Mouse (Mus musculus) kidney, postnatal 36 days (tissue): ENCODE data around the gene Gm20388.
A peak's percentile ranks its signal among the peaks of the same experiment; 100 is the strongest.
"Not testable (repeated sequence)": the region's sequence is repeated elsewhere in the genome, so short reads cannot be mapped to it uniquely, and the experiment has no call there.

Experiments
- DNase-seq, 2 experiments: peaks; one replicate each; pipeline ENCODE4 v3.0.0; 2021 to 2022; ENCODE audit warnings: mixed read lengths in 2 of 2

Gene Gm20388

GRCm38 (mm10) chr8:123988605-123989038, 4078.0 kb downstream of the Gm20388 start:
- DNase-seq = no peak

DNA sequence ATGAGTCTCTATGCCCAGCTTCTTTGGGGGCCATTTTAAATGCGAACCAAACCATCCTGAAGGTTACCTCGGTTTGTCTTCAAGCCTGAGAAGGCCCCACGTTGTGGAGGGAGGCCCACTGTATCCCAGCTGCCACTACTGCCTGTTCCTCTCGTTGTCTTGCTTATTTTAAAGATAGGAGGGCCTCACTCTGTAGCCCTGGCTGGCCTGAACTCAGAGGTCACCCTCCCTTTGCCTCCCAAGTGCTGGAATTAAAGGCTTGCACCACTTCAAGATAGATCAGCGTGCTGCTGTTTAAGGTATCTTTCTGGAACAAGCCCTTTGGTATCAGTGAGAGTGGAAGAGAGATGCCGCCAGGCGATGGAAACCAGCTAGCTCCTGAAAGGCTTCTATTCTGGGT, 4078.5 kb downstream of the Gm20388 start:
- DNase-seq = no peak

- no peak for DNase-seq
Measured at GRCm38 (mm10) chr8:123990277-123991049, 4079.8 kb downstream of the Gm20388 start.

DNA sequence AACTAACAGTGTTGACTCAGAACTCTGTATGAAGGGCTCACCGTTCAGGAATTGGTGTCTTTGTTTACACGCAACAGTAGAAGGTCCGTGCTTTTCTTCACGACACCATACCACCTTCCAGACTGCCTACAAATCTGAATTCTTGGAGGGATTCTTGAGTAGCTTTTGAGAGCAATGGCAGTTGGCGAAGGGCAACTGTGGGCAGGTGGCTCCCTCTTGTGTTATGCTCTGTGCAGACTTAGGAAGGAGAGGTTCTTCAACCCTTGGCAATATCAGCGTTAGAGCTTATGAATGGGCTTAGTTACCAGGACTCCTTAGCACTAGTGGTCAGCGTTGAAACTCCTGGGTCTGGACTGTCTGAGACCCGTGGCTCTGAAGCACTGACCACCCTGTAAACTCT, 4081.9 kb downstream of the Gm20388 start:
- DNase-seq = peak in 1 of 2 experiments; percentile 56

GRCm38 (mm10) chr8:123993597-123993996, 4083.0 kb downstream of the Gm20388 start:
- no peak for DNase-seq

GRCm38 (mm10) chr8:123993997-123994396, 4083.4 kb downstream of the Gm20388 start:
- no peak for DNase-seq

GRCm38 (mm10) chr8:123999568-123999967, 4088.9 kb downstream of the Gm20388 start:
- DNase-seq = no peak

DNA sequence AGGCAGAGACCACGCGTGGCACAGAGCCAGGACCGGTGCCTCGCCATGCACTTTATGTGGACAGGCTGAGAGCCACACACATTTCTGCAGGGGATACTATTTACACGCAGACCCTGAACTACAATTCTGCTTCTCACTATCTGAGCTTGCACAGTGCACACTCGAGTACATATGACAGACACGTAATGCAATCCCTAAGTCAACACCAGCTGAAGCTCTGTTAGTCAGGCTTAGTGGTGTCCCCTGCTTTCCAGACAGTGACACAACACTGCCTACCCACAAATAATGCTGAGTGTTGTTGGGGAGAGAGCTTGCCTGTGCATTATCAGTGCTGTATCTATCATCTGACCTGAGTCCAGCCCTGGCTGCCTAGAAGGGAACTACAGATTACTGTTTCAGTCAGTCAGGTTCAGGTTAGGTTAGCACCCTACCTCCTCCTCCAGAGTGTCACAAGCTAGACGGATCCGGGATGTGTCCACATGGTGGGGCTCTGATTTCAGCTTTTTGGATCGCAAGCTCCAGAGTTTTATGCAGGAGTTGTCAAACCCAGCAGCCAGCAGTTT, 4092.0 kb downstream of the Gm20388 start:
- DNase-seq = no peak

DNA sequence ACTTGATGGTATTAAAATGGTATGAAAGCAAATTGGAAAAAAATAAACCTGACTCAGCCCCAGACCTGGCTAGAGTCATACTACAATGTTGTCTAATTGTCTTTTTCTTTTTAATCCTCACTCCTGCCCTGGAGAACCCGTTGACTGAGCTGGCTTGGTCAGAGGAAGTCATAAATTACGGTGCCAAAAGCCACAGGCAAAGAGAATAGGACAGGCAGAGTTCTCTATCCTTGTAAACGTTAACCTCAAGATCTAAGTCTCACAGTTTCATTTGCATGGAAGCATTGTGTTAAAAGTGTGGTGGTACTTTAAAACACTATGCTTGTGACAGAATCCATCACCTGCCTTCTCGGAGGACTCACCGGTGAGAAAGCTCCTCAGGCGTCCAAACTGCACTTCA, 4097.2 kb downstream of the Gm20388 start:
- DNase-seq = no peak

DNA sequence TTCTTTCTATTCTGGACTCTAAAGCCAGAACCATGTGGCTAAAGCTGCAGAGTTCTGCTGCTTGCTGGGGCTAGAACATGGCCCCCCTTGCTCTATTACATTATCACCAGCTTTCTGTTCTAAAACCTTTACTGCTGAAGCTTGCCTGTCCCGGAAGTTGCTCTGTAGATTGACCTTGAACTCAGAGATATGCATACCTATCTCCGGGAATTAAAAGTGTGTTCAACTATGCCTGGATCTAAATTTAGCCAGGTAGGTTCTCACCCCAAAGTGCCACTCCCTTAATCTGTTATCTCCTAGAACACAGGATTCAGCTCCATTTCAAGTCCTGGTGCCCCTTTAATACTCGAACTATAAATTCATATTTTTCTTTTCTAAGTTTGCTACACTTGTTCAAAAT, 4100.9 kb downstream of the Gm20388 start:
- no peak for DNase-seq

DNA sequence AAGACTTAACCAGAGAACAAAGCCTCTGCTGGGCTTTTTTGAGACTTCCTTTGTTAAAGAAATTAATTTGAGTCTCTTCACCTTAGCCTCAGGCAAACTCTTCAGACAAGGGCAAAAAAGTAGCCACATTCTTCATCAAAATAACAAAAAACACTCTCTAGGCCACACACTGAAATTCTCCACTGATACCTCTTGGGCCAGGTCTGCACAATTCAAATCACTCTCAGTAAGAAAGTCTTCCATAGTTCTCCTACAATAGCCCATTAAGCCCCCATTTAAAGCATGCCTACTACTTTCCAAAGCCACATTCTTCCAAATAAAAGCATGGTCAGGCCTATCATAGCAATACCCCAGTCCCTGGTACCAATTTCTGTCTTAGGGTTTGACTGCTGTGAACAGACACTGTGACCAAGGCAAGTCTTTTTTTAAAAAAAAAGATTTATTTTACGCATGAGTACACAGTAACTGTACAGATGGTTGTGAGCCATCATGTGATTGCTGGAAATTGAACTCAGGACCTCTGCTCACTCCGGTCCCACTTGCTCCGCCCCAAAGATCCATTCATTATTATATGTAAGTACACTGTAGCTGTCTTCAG, 4101.4 kb downstream of the Gm20388 start:
- DNase-seq = no peak

GRCm38 (mm10) chr8:124014299-124014698, 4103.7 kb downstream of the Gm20388 start:
- not testable (repeated sequence) for DNase-seq

DNA sequence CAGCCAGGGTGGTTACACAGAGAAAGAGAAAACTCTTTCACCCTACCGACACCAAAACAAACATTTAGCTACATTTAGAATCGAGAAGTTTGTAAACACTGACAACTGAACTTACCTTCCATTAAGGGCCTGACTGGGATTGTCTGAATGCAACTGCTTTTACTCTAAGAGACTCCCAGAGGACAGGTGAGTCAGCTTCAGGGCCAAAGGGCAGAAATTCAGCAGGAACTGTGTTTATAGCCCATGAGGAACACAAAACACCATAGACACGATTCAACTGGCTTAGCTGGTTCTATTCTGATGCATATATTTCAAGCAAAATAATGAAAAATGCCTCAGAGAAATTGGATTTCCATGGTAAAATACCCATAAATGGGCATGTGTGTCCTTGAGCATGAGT, 4104.1 kb downstream of the Gm20388 start:
- peak in 1 of 2 experiments; percentile 14 for DNase-seq

GRCm38 (mm10) chr8:124019782-124020181, 4109.1 kb downstream of the Gm20388 start:
- DNase-seq = peak; percentile 20 to 38

- DNase-seq = peak; percentile 47 to 77
Measured at GRCm38 (mm10) chr8:124020439-124021236, 4110.0 kb downstream of the Gm20388 start.

GRCm38 (mm10) chr8:124021237-124022227, 4110.9 kb downstream of the Gm20388 start, which contains the start of the genes Taf5l and Urb2:
TSS of gene Taf5l (minus strand) at chr8:124021397.
TSS of gene Urb2 (plus strand) at chr8:124021508.
- peak; percentile 94 to 96 for DNase-seq

DNA sequence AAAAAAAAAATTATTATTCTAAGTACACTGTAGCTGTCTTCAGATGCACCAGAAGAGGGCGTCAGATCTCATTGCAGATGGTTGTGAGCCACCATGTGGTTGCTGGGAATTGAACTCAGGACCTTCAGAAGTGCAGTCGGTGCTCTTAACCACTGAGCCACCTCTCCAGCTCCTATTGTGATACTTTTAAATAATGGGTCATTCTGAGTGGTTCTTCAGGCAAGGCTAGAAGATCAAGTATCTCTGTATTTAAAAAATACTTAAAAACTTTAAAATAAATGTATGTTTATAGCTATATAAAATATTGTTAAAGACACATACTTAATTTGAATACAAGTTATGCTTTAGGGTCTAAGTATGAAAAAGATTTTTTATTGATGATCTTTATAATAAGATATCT, 4115.6 kb downstream of the Gm20388 start:
- not testable (repeated sequence) for DNase-seq

- DNase-seq = no peak
Measured at GRCm38 (mm10) chr8:124027831-124028230, 4117.2 kb downstream of the Gm20388 start.

DNA sequence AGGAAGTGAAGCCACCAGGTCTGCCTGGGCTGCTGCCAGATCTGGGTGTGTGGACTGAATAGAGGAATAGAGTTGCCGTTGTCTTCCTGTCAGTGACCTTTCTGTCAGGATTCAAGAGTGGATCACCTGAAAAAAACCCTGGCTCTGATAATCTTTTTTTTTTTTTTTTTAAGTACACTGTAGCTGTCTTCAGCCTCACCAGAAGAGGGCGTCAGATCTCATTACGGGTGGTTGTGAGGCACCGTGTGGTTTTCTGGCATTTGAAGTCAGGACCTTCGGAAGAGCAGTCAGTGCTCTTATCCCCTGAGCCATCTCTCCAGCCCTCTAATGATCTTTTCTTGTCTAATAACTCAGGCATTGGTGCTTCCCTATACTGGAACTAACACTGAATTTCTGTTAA, 4122.8 kb downstream of the Gm20388 start:
- DNase-seq = peak in 1 of 2 experiments; percentile 16

DNA sequence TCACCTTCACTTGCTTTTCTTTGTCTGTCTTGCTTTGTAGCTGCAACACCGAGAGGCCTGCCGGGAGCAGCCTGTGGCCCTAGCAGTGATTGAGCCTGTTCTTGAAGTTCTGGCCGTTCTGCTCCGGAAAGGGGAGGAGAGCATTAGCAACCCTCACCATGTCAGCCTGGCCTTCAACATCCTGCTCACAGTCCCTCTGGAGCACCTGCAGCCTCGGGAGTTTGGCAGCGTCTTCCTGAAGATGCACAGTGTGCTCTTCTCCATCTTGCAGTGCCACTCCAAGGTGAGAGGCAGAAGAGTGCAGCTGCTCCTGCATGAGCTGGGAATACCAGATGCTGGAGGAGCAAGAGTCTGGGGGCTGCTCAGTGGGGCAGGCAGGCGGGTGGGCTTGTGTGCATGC, 4127.5 kb downstream of the Gm20388 start:
- DNase-seq = no peak

- DNase-seq = no peak
Measured at GRCm38 (mm10) chr8:124039351-124039750, 4128.7 kb downstream of the Gm20388 start.

- no peak for DNase-seq
Measured at GRCm38 (mm10) chr8:124042201-124042600, 4131.6 kb downstream of the Gm20388 start.
